Mouse (Mus musculus): Measurements from ENCODE around the gene Mpig6b. TPM values are rescaled to one million over a fixed set of nuclear protein-coding genes. Genes with fewer than 3 reads are reported as not detected.

The Mpig6b gene
- total and polyA plus RNA-seq, 2 experiments = 0.18 TPM; not detected in 1

- DNase-seq (ENCODE audit: extremely low read depth, low read depth, low spot score) = no peak
- H3K27ac ChIP-seq (replicated peaks; ENCODE audit: insufficient read depth, low read depth, low read length) = no peak within 1 kb of the TSS
- no peak within 1 kb of the TSS for H3K9ac ChIP-seq (ENCODE audit: low read depth, low read length)
- H3K36me3 ChIP-seq (ENCODE audit: control insufficient read depth, insufficient read depth, low read length) = no peaks in the 10 kb centered on the region
- TF ChIP-seq POLR2A (IDR thresholded peaks at IDR 0.05; ENCODE audit: extremely low read depth, insufficient read depth, low read length) (no peak), CTCF (IDR thresholded peaks at IDR 0.05; ENCODE audit: low read depth, low read length) (no peak)
- no peaks in the 10 kb centered on the region for H3K27me3 ChIP-seq (ENCODE audit: control insufficient read depth, insufficient read depth, low read length)
- 83% methylated on average over 13 of the region's 13 CpGs for WGBS
- no peaks in the 10 kb centered on the region for H3K79me2 ChIP-seq (ENCODE audit: control insufficient read depth, insufficient read depth, low read length)
- H3K4me1 ChIP-seq (ENCODE audit: control insufficient read depth, insufficient read depth, low read length) = no peaks in the 10 kb centered on the region
- H3K4me3 ChIP-seq (ENCODE audit: insufficient read depth, low read depth, low read length) = no peak within 1 kb of the TSS
Observed at GRCm38 (mm10) chr17:35027277-35028068, 38.5 kb downstream of the Mpig6b start, which contains the start of gene Sapcd1. Gene Sapcd1, minus strand, starts transcription at chr17:35028016.

- WGBS = 91% methylated on average over 5 of the region's 5 CpGs
- Histone ChIP-seq H3K9ac (ENCODE audit: low read depth, low read length) (no peak overlapping the region), H3K27ac (replicated peaks; ENCODE audit: insufficient read depth, low read depth, low read length) (no peak overlapping the region), H3K79me2 (ENCODE audit: control insufficient read depth, insufficient read depth, low read length) (no peaks in the 10 kb centered on the region), H3K4me1 (ENCODE audit: control insufficient read depth, insufficient read depth, low read length) (no peaks in the 10 kb centered on the region), H3K27me3 (ENCODE audit: control insufficient read depth, insufficient read depth, low read length) (no peaks in the 10 kb centered on the region), H3K36me3 (ENCODE audit: control insufficient read depth, insufficient read depth, low read length) (no peaks in the 10 kb centered on the region), H3K4me3 (ENCODE audit: insufficient read depth, low read depth, low read length) (no peak overlapping the region)
- no peak for DNase-seq (ENCODE audit: extremely low read depth, low read depth, low spot score)
- TF ChIP-seq POLR2A (IDR thresholded peaks at IDR 0.05; ENCODE audit: extremely low read depth, insufficient read depth, low read length) = no peak
- TF ChIP-seq CTCF (IDR thresholded peaks at IDR 0.05; ENCODE audit: low read depth, low read length) = no peak
Observed at GRCm38 (mm10) chr17:35026206-35026605, 39.8 kb downstream of the Mpig6b start.

GRCm38 (mm10) chr17:35024691-35025488 lies 41.1 kb downstream of the Mpig6b start:
- Histone ChIP-seq H3K27ac (replicated peaks; ENCODE audit: insufficient read depth, low read depth, low read length) (0 out of 2 replicates have a peak overlapping the region, but pooled peaks have one; percentile 2), H3K9ac (ENCODE audit: low read depth, low read length) (no peak overlapping the region), H3K27me3 (ENCODE audit: control insufficient read depth, insufficient read depth, low read length) (no peaks in the 10 kb centered on the region), H3K4me3 (ENCODE audit: insufficient read depth, low read depth, low read length) (no peak overlapping the region), H3K36me3 (ENCODE audit: control insufficient read depth, insufficient read depth, low read length) (no peaks in the 10 kb centered on the region), H3K4me1 (ENCODE audit: control insufficient read depth, insufficient read depth, low read length) (no peaks in the 10 kb centered on the region), H3K79me2 (ENCODE audit: control insufficient read depth, insufficient read depth, low read length) (no peaks in the 10 kb centered on the region)
- TF ChIP-seq CTCF (IDR thresholded peaks at IDR 0.05; ENCODE audit: low read depth, low read length) (no peak), POLR2A (IDR thresholded peaks at IDR 0.05; ENCODE audit: extremely low read depth, insufficient read depth, low read length) (no peak)
- 64% methylated on average over 10 of the region's 10 CpGs for WGBS
- no peak for DNase-seq (ENCODE audit: extremely low read depth, low read depth, low spot score)

GRCm38 (mm10) chr17:35024261-35024660 lies 41.7 kb downstream of the Mpig6b start:
- H3K27ac ChIP-seq (replicated peaks; ENCODE audit: insufficient read depth, low read depth, low read length) = peak overlapping the region; percentile 18
- no peaks in the 10 kb centered on the region for H3K79me2 ChIP-seq (ENCODE audit: control insufficient read depth, insufficient read depth, low read length)
- no peaks in the 10 kb centered on the region for H3K27me3 ChIP-seq (ENCODE audit: control insufficient read depth, insufficient read depth, low read length)
- TF ChIP-seq CTCF (IDR thresholded peaks at IDR 0.05; ENCODE audit: low read depth, low read length) (no peak), POLR2A (IDR thresholded peaks at IDR 0.05; ENCODE audit: extremely low read depth, insufficient read depth, low read length) (no peak)
- H3K4me1 ChIP-seq (ENCODE audit: control insufficient read depth, insufficient read depth, low read length) = no peaks in the 10 kb centered on the region
- no peak for DNase-seq (ENCODE audit: extremely low read depth, low read depth, low spot score)
- H3K9ac ChIP-seq (ENCODE audit: low read depth, low read length) = no peak overlapping the region
- H3K4me3 ChIP-seq (ENCODE audit: insufficient read depth, low read depth, low read length) = no peak overlapping the region
- no peaks in the 10 kb centered on the region for H3K36me3 ChIP-seq (ENCODE audit: control insufficient read depth, insufficient read depth, low read length)
- WGBS = 73% methylated on average over 13 of the region's 13 CpGs

- Histone ChIP-seq H3K4me3 (ENCODE audit: insufficient read depth, low read depth, low read length) (no peak overlapping the region), H3K4me1 (ENCODE audit: control insufficient read depth, insufficient read depth, low read length) (no peaks in the 10 kb centered on the region), H3K36me3 (ENCODE audit: control insufficient read depth, insufficient read depth, low read length) (no peaks in the 10 kb centered on the region), H3K27me3 (ENCODE audit: control insufficient read depth, insufficient read depth, low read length) (no peaks in the 10 kb centered on the region), H3K27ac (replicated peaks; ENCODE audit: insufficient read depth, low read depth, low read length) (peak overlapping the region; percentile 18), H3K9ac (ENCODE audit: low read depth, low read length) (no peak overlapping the region), H3K79me2 (ENCODE audit: control insufficient read depth, insufficient read depth, low read length) (no peaks in the 10 kb centered on the region)
- DNase-seq (ENCODE audit: extremely low read depth, low read depth, low spot score) = no peak
- no peak for TF ChIP-seq CTCF (IDR thresholded peaks at IDR 0.05; ENCODE audit: low read depth, low read length)
- TF ChIP-seq POLR2A (IDR thresholded peaks at IDR 0.05; ENCODE audit: extremely low read depth, insufficient read depth, low read length) = no peak
- 56% methylated on average over 4 of the region's 4 CpGs for WGBS
Observed at GRCm38 (mm10) chr17:35023756-35024155, 42.2 kb downstream of the Mpig6b start.
